In genomic region chr12:112631472-112631871, GRCm38 (mm10) we compare ENCODE assay signal across 23 mouse cellular contexts. TPM values are rescaled to one million over a fixed set of nuclear protein-coding genes. Genes with fewer than 3 reads are reported as not detected.
DNase-seq lines count a peak whose midpoint lies in the region; ATAC-seq and TF ChIP-seq lines count a peak whose summit lies in the region.
"Had no signal": no experiment of that assay in that cellular context is flagged by ENCODE, and none has a peak within 500 bp of the region (broad histone marks: within the 10 kb centered on the region; RNA-seq: fewer than 3 reads in every experiment).

No protein-coding gene starts in this region.

- H3K36me3 ChIP-seq in heart, embryonic 10.5 days = peaks cover 33% of the 10 kb centered on the region
- H3K36me3 ChIP-seq in kidney, postnatal 0 days (ENCODE audit: insufficient read depth, low read length) = no peaks in the 10 kb centered on the region
- no peaks in the 10 kb centered on the region for H3K36me3 ChIP-seq in macrophage (ENCODE audit: inconsistent target)
- H3K36me3 ChIP-seq in forebrain, embryonic 12.5 days (replicated peaks) = no peaks in the 10 kb centered on the region
- H3K36me3 ChIP-seq: embryonic facial prominence, embryonic 13.5 days; G1E; hindbrain, embryonic 15.5 days; limb, embryonic 13.5 days; midbrain, embryonic 15.5 days; neural tube, embryonic 15.5 days had no signal

- no peak overlapping the region for H3K9ac ChIP-seq in kidney, postnatal 0 days (ENCODE audit: low read depth, low read length)
- H3K9ac ChIP-seq in forebrain, embryonic 12.5 days = no peak overlapping the region
- H3K9ac ChIP-seq: embryonic facial prominence, embryonic 13.5 days; forebrain, postnatal 0 days; heart, embryonic 13.5 days; hindbrain, embryonic 15.5 days; limb, embryonic 13.5 days; midbrain, embryonic 15.5 days; neural tube, embryonic 15.5 days had no signal

- no peak overlapping the region for H3K4me2 ChIP-seq in kidney, postnatal 0 days (ENCODE audit: low read length)
- no peak overlapping the region for H3K4me2 ChIP-seq in forebrain, embryonic 12.5 days
- H3K4me2 ChIP-seq: embryonic facial prominence, embryonic 13.5 days; heart, embryonic 13.5 days; hindbrain, embryonic 15.5 days; limb, embryonic 13.5 days; midbrain, embryonic 15.5 days; neural tube, embryonic 15.5 days had no signal

- peaks cover 67% of the 10 kb centered on the region for H3K4me1 ChIP-seq in heart, embryonic 10.5 days
- H3K4me1 ChIP-seq in kidney, postnatal 0 days (replicated peaks; ENCODE audit: insufficient read depth, low read length) = peaks cover 14% of the 10 kb centered on the region
- peaks cover 24% of the 10 kb centered on the region for H3K4me1 ChIP-seq in bone marrow, adult 2 months (ENCODE audit: control insufficient read depth, insufficient read depth, low read length)
- H3K4me1 ChIP-seq in forebrain, embryonic 12.5 days = peaks cover 8% of the 10 kb centered on the region

- no peaks in the 10 kb centered on the region for H3K9me3 ChIP-seq in heart, embryonic 10.5 days
- H3K9me3 ChIP-seq in kidney, postnatal 0 days (replicated peaks; ENCODE audit: low read length) = no peaks in the 10 kb centered on the region
- no peaks in the 10 kb centered on the region for H3K9me3 ChIP-seq in forebrain, embryonic 12.5 days
- H3K9me3 ChIP-seq: embryonic facial prominence, embryonic 13.5 days; G1E; heart, embryonic 13.5 days; hindbrain, embryonic 15.5 days; limb, embryonic 13.5 days; midbrain, embryonic 15.5 days; neural tube, embryonic 15.5 days had no signal

- DNase-seq in heart, embryonic 10.5 days (ENCODE audit: low spot score) = no peak
- no peak for DNase-seq in heart, adult 8-10 months (ENCODE audit: low spot score)
- DNase-seq in kidney, postnatal 0 days (ENCODE audit: low spot score) = peak; percentile 62
- DNase-seq in kidney, adult 8-10 months = no peak
- DNase-seq: adrenal gland, postnatal 10 days; cerebellum, adult 11-12 months; cerebellum, postnatal 14 days; forebrain, postnatal 0 days; kidney, adult 2 months; layer of hippocampus, postnatal 36 days; spleen, adult 18-20 months; thymus, postnatal 14 days had no signal

- TF ChIP-seq CTCF in kidney, postnatal 0 days (IDR thresholded peaks at IDR 0.05; ENCODE audit: low read depth) = no peak
- no peak for TF ChIP-seq CTCF in bone marrow, adult 2 months (IDR thresholded peaks at IDR 0.05; ENCODE audit: control insufficient read depth, insufficient read depth, low read length)

- H3K4me3 ChIP-seq in heart, embryonic 10.5 days = no peak overlapping the region
- H3K4me3 ChIP-seq in kidney, postnatal 0 days (replicated peaks; ENCODE audit: low read depth, low read length) = no peak overlapping the region
- H3K4me3 ChIP-seq in bone marrow, adult 2 months (replicated peaks; ENCODE audit: control insufficient read depth, low read depth, low read length) = no peak overlapping the region
- no peak overlapping the region for H3K4me3 ChIP-seq in macrophage (ENCODE audit: inconsistent target)
- H3K4me3 ChIP-seq in forebrain, embryonic 12.5 days (replicated peaks) = no peak overlapping the region
- H3K4me3 ChIP-seq: embryonic facial prominence, embryonic 13.5 days; heart, embryonic 13.5 days; hindbrain, embryonic 15.5 days; limb, embryonic 13.5 days; midbrain, embryonic 15.5 days; neural tube, embryonic 15.5 days had no signal

- peaks cover 3% of the 10 kb centered on the region; the same call in 1 of the 2 replicates for H3K27me3 ChIP-seq in heart, embryonic 10.5 days (ENCODE audit: insufficient read depth, poor library complexity, severe bottlenecking)
- no peaks in the 10 kb centered on the region for H3K27me3 ChIP-seq in kidney, postnatal 0 days (ENCODE audit: insufficient read depth, low read length)
- no peaks in the 10 kb centered on the region; the same call in 1 of the 2 replicates for H3K27me3 ChIP-seq in forebrain, embryonic 12.5 days
- H3K27me3 ChIP-seq: embryonic facial prominence, embryonic 13.5 days; heart, embryonic 13.5 days; hindbrain, embryonic 15.5 days; limb, embryonic 13.5 days; midbrain, embryonic 15.5 days; neural tube, embryonic 15.5 days had no signal

- ATAC-seq in kidney, postnatal 0 days (replicated peaks; ENCODE audit: low FRiP score, low read depth) = no peak
- ATAC-seq in forebrain, embryonic 12.5 days (ENCODE audit: low FRiP score) = no peak
- ATAC-seq: activated CD4-positive, CD25-positive, alpha-beta regulatory T cell, adult 4 months; forebrain, postnatal 0 days; midbrain, embryonic 15.5 days had no signal

- 12% methylated on average over 1 of the region's 1 CpGs for WGBS in heart, embryonic 10.5 days
- WGBS in kidney, postnatal 0 days = 12% methylated on average over 1 of the region's 1 CpGs
- WGBS in bone marrow, adult 2 months = 14% methylated on average over 1 of the region's 1 CpGs
- 7% methylated on average over 1 of the region's 1 CpGs for WGBS in macrophage (ENCODE audit: missing documents)
- WGBS in forebrain, embryonic 12.5 days = 84% methylated on average over 1 of the region's 1 CpGs

- H3K79me2 ChIP-seq in macrophage (ENCODE audit: inconsistent target) = no peaks in the 10 kb centered on the region

- peak overlapping the region; percentile 49; the same call in 1 of the 2 replicates for H3K27ac ChIP-seq in heart, embryonic 10.5 days
- H3K27ac ChIP-seq in kidney, postnatal 0 days = peak overlapping the region; percentile 13; the same call in 1 of the 2 replicates
- H3K27ac ChIP-seq in bone marrow, adult 2 months (ENCODE audit: control insufficient read depth, insufficient read depth, low read depth, low read length, poor library complexity) = peak overlapping the region; percentile 92; the same call in 1 of the 2 replicates
- H3K27ac ChIP-seq in macrophage = peak overlapping the region; percentile 98
- no peak overlapping the region for H3K27ac ChIP-seq in forebrain, embryonic 12.5 days
- H3K27ac ChIP-seq: embryonic facial prominence, embryonic 13.5 days; heart, embryonic 13.5 days; hindbrain, embryonic 15.5 days; limb, embryonic 13.5 days; midbrain, embryonic 15.5 days; neural tube, embryonic 15.5 days had no signal

- TF ChIP-seq POLR2A in bone marrow, adult 2 months (IDR thresholded peaks at IDR 0.05; ENCODE audit: borderline replicate concordance, control insufficient read depth, low read depth, low read length) = no peak

RNA-seq across cellular contexts. Expression of gene Adssl1, which starts 11.6 kb away (rescaled TPM):
- 57.2 and 99.3 TPM in 2 replicates for polyA plus RNA-seq in heart, embryonic 10.5 days (2016; fragmentation: Nextera tagmentation; extraction: Ambion mirVana)
- 100 to 1,000 TPM; 184 to 207 (median 193) TPM for total RNA-seq in heart, adult 8-10 months (2022)
- 13.4 and 14.5 TPM in 2 replicates for polyA plus RNA-seq in kidney, postnatal 0 days (2015; fragmentation: Nextera tagmentation; extraction: Ambion mirVana)
- 21.0 and 44.8 TPM in 2 replicates for polyA plus RNA-seq in bone marrow, adult 2 months (2011; ENCODE audit: insufficient read depth, insufficient read length, low replicate concordance, missing spikeins)
- 10 to 100 TPM in 13 of 26 experiments, 1 to 10 TPM in 13; 2.6 to 59.5 (median 10.7) TPM for total RNA-seq in macrophage (2018; cell fraction: chromatin; rRNA removed)
- total RNA-seq in macrophage (2018; cell fraction: cytosol; rRNA removed) = 10 to 100 TPM in 25 of 26 experiments, 1 to 10 TPM in 1; 9.8 to 60.0 (median 28.1) TPM
- total RNA-seq in macrophage (2018; cell fraction: nucleus; rRNA removed) = 10 to 100 TPM in 14 of 26 experiments, 1 to 10 TPM in 12; 5.0 to 69.9 (median 11.8) TPM
- polyA plus RNA-seq in macrophage (2018) = 33.0 to 157 TPM (median 71.6 TPM) in 3 replicates
- polyA plus RNA-seq in forebrain, embryonic 12.5 days (2016; fragmentation: Nextera tagmentation; extraction: Ambion mirVana) = 2.0 and 2.8 TPM in 2 replicates
- total RNA-seq: G1E had no signal

RNA-seq across cellular contexts. Expression of gene Siva1, which starts 13.0 kb away (rescaled TPM):
- 175 and 207 TPM in 2 replicates for polyA plus RNA-seq in heart, embryonic 10.5 days (2016; fragmentation: Nextera tagmentation; extraction: Ambion mirVana)
- total RNA-seq in heart, adult 8-10 months (2022) = 10 to 100 TPM; 28.3 to 35.2 (median 30.0) TPM
- polyA plus RNA-seq in kidney, postnatal 0 days (2015; fragmentation: Nextera tagmentation; extraction: Ambion mirVana) = 202 and 209 TPM in 2 replicates
- 47.7 and 81.1 TPM in 2 replicates for polyA plus RNA-seq in bone marrow, adult 2 months (2011; ENCODE audit: insufficient read depth, insufficient read length, low replicate concordance, missing spikeins)
- total RNA-seq in macrophage (2018; cell fraction: chromatin; rRNA removed) = 10 to 100 TPM in 9 of 26 experiments, 1 to 10 TPM in 16, not detected in 1; 1.1 to 26.5 (median 6.5) TPM
- 10 to 100 TPM; 12.1 to 26.8 (median 20.1) TPM for total RNA-seq in macrophage (2018; cell fraction: cytosol; rRNA removed)
- total RNA-seq in macrophage (2018; cell fraction: nucleus; rRNA removed) = 10 to 100 TPM in 11 of 26 experiments, 1 to 10 TPM in 15; 2.3 to 45.8 (median 8.3) TPM
- polyA plus RNA-seq in macrophage (2018) = 5.6 to 43.8 TPM (median 19.5 TPM) in 3 replicates
- 151 and 173 TPM in 2 replicates for polyA plus RNA-seq in forebrain, embryonic 12.5 days (2016; fragmentation: Nextera tagmentation; extraction: Ambion mirVana)

RNA-seq across cellular contexts. Expression of gene Inf2, which starts 42.9 kb away (rescaled TPM):
- polyA plus RNA-seq in heart, embryonic 10.5 days (2016; fragmentation: Nextera tagmentation; extraction: Ambion mirVana) = 3.5 and 5.6 TPM in 2 replicates
- total RNA-seq in heart, adult 8-10 months (2022) = 10 to 100 TPM; 14.7 to 19.5 (median 17.7) TPM
- 2.5 and 3.8 TPM in 2 replicates for polyA plus RNA-seq in kidney, postnatal 0 days (2015; fragmentation: Nextera tagmentation; extraction: Ambion mirVana)
- 40.0 and 82.8 TPM in 2 replicates for polyA plus RNA-seq in bone marrow, adult 2 months (2011; ENCODE audit: insufficient read depth, insufficient read length, low replicate concordance, missing spikeins)
- 100 to 1,000 TPM in 3 of 26 experiments, 10 to 100 TPM in 23; 10.2 to 397 (median 25.5) TPM for total RNA-seq in macrophage (2018; cell fraction: chromatin; rRNA removed)
- total RNA-seq in macrophage (2018; cell fraction: cytosol; rRNA removed) = 10 to 100 TPM in 12 of 26 experiments, 1 to 10 TPM in 14; 2.1 to 23.7 (median 7.4) TPM
- total RNA-seq in macrophage (2018; cell fraction: nucleus; rRNA removed) = 10 to 100 TPM in 16 of 26 experiments, 1 to 10 TPM in 10; 4.2 to 93.0 (median 16.7) TPM
- 6.8 to 20.9 TPM (median 9.4 TPM) in 3 replicates for polyA plus RNA-seq in macrophage (2018)
- polyA plus RNA-seq in forebrain, embryonic 12.5 days (2016; fragmentation: Nextera tagmentation; extraction: Ambion mirVana) = 0.70 and 1.3 TPM in 2 replicates

RNA-seq across cellular contexts. Expression of gene Akt1, which starts 43.2 kb away (rescaled TPM):
- 57.1 and 82.0 TPM in 2 replicates for polyA plus RNA-seq in heart, embryonic 10.5 days (2016; fragmentation: Nextera tagmentation; extraction: Ambion mirVana)
- total RNA-seq in heart, adult 8-10 months (2022) = 100 to 1,000 TPM; 161 to 195 (median 179) TPM
- polyA plus RNA-seq in kidney, postnatal 0 days (2015; fragmentation: Nextera tagmentation; extraction: Ambion mirVana) = 72.5 and 114 TPM in 2 replicates
- 39.8 and 56.1 TPM in 2 replicates for polyA plus RNA-seq in bone marrow, adult 2 months (2011; ENCODE audit: insufficient read depth, insufficient read length, low replicate concordance, missing spikeins)
- total RNA-seq in macrophage (2018; cell fraction: chromatin; rRNA removed) = 100 to 1,000 TPM in 20 of 26 experiments, 10 to 100 TPM in 6; 46.0 to 331 (median 122) TPM
- 100 to 1,000 TPM in 25 of 26 experiments, 10 to 100 TPM in 1; 98.0 to 240 (median 160) TPM for total RNA-seq in macrophage (2018; cell fraction: cytosol; rRNA removed)
- total RNA-seq in macrophage (2018; cell fraction: nucleus; rRNA removed) = 100 to 1,000 TPM in 16 of 26 experiments, 10 to 100 TPM in 10; 69.7 to 196 (median 103) TPM
- 174 to 203 TPM (median 184 TPM) in 3 replicates for polyA plus RNA-seq in macrophage (2018)
- polyA plus RNA-seq in forebrain, embryonic 12.5 days (2016; fragmentation: Nextera tagmentation; extraction: Ambion mirVana) = 47.0 and 71.6 TPM in 2 replicates

RNA-seq across cellular contexts. Expression of gene Zbtb42, which starts 47.2 kb away (rescaled TPM):
- 3.9 and 4.3 TPM in 2 replicates for polyA plus RNA-seq in heart, embryonic 10.5 days (2016; fragmentation: Nextera tagmentation; extraction: Ambion mirVana)
- total RNA-seq in heart, adult 8-10 months (2022) = 1 to 10 TPM; 4.0 to 5.5 (median 4.9) TPM
- 5.9 and 6.7 TPM in 2 replicates for polyA plus RNA-seq in kidney, postnatal 0 days (2015; fragmentation: Nextera tagmentation; extraction: Ambion mirVana)
- polyA plus RNA-seq in bone marrow, adult 2 months (2011; ENCODE audit: insufficient read depth, insufficient read length, low replicate concordance, missing spikeins) = 2.6 and 5.1 TPM in 2 replicates
- 1 to 10 TPM in 19 of 26 experiments, under 1 TPM in 6, not detected in 1; 0.33 to 9.8 (median 1.9) TPM for total RNA-seq in macrophage (2018; cell fraction: chromatin; rRNA removed)
- 10 to 100 TPM in 1 of 26 experiments, 1 to 10 TPM in 25; 1.1 to 13.8 (median 3.6) TPM for total RNA-seq in macrophage (2018; cell fraction: cytosol; rRNA removed)
- 10 to 100 TPM in 2 of 26 experiments, 1 to 10 TPM in 24; 1.0 to 13.1 (median 3.1) TPM for total RNA-seq in macrophage (2018; cell fraction: nucleus; rRNA removed)
- 3.2 to 4.7 TPM (median 3.5 TPM) in 3 replicates for polyA plus RNA-seq in macrophage (2018)
- polyA plus RNA-seq in forebrain, embryonic 12.5 days (2016; fragmentation: Nextera tagmentation; extraction: Ambion mirVana) = 4.6 and 5.1 TPM in 2 replicates
